Mouse (Mus musculus) cerebellum, postnatal 10 days (tissue): ENCODE data around the gene Syn2.

Experiments used
- DNase-seq, 2 experiments: peaks; one replicate each; pipeline ENCODE4 v3.0.0; 2021; ENCODE audit warnings: mixed read lengths in 2 of 2

Gene Syn2

DNA sequence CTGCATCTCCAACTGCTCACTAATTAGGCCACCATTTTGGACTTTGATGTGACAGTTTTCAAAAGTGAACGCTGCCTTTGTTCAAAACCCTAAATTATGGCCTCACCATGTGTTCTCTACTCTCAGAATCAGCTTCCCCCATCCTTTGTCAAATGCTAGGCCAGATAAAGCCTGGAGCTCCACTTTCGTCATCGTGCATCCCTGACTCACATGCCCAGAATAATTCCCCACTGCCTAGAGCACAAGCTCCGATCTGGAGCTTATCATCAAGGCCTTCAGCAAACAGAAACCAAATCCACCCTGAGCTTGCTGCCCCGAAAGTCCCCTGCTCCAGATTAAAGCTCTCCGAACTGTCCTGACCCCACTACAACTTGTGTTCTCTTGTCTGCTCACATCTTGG lies 157.9 kb downstream of the Syn2 start:
- no peak for DNase-seq

- DNase-seq: no peak
Observed at GRCm38 (mm10) chr6:115293877-115294276, 159.2 kb downstream of the Syn2 start.

GRCm38 (mm10) chr6:115307134-115307533 lies 172.4 kb downstream of the Syn2 start:
- DNase-seq: no peak

DNA sequence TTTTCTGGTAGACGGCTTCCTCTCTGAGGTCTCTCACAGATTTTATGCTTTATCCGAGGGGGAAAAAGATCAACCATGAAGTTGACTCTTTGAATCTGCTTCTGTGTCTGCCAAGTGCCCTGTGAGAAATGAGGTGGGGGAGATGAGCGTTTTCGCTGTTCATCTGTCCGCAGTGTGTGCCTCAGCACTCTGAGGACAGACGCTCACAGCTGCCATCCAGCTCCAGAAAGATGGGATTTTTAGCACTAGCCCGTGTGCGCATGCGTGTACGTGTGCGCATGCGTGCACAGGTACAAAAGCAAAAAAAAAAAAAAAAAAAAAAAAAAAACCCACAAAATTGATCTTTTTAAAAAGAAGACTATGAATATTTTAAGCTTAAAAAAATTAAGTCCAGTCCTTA lies 178.1 kb downstream of the Syn2 start:
- DNase-seq: peak; percentile 72 to 75

- peak; percentile 80 to 82 for DNase-seq
Observed at GRCm38 (mm10) chr6:115313235-115313738, 178.6 kb downstream of the Syn2 start.

DNA sequence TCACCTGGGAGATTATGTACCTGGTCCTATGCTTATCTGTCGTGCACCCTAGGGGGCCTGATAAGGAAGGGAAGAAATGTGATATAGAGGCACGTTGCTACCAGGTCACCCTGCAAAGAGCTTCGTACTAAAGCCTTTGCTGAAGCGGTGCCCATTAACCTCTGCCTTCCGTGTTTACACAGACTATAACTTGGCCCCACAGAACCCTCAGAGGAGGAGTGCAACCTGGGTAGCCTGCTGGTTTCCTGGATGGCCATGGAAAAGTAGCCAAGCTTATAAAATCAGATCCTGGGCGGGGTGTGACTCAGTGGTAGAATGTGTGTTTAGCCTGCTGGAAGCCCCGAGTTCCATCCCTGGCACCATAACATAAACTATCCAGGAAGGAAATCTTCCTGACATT lies 179.2 kb downstream of the Syn2 start:
- peak; percentile 26 to 29 for DNase-seq

DNA sequence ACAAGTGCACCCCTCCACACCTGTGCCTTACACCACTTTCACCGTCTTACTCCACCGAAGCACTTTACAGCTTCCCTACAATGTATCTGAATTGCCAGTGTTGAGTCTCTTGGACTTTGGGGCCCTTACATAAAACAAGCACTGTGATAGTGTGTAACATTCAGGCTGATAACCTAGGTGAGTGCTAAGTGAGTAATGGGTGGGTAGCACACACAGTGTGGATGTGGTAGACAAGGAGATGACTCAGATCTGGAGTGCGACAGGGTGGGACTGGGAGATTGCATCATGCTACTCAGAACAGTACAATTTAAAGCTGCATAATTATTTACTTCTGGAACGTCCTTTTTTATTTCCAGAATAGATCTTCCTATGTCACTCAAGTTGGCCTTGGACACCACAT lies 181.1 kb downstream of the Syn2 start:
- no peak for DNase-seq

- peak; percentile 38 to 57 for DNase-seq
Observed at GRCm38 (mm10) chr6:115316811-115317221, 182.1 kb downstream of the Syn2 start.

GRCm38 (mm10) chr6:115318811-115319210 lies 184.1 kb downstream of the Syn2 start:
- no peak for DNase-seq

GRCm38 (mm10) chr6:115319686-115320085 lies 185.0 kb downstream of the Syn2 start:
- DNase-seq: no peak

- no peak for DNase-seq
Observed at GRCm38 (mm10) chr6:115320927-115321714, 186.4 kb downstream of the Syn2 start.

DNA sequence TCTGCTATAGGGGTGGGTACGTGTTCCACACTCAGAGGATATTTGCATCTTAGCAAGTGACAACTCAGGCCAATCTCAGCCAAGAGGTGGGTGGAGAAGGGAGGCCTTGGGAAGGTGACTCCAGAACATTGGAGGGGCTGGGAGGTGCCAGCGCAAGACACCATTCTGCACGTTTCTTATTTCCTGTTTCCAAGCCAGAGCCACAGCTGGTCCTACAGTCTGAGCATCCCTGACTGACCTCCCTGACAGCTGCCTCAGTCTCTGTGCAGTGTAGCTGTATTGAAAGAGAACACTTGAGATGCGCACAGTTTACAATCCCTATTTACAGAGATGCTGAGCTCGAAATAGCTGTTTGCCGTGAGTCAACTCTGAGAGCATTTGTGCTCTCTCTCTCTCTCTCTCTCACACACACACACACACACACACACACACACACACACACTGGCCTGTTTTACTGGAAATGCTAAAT lies 187.2 kb downstream of the Syn2 start:
- no peak for DNase-seq

GRCm38 (mm10) chr6:115322956-115323355 lies 188.3 kb downstream of the Syn2 start:
- DNase-seq: no peak

- no peak for DNase-seq
Observed at GRCm38 (mm10) chr6:115330964-115331363, 196.3 kb downstream of the Syn2 start.
